Mouse (Mus musculus) retina, postnatal 7 days (tissue): ENCODE data around the gene Cdyl2.

Source experiments
- DNase-seq: peaks from one replicate; pipeline ENCODE4 v3.0.0-alpha.2; 2012; ENCODE audit warnings: low read depth, low spot score

Gene Cdyl2

GRCm38 (mm10) chr8:116671543-116671942, 61.2 kb downstream of the Cdyl2 start:
- DNase-seq: no peak

DNA sequence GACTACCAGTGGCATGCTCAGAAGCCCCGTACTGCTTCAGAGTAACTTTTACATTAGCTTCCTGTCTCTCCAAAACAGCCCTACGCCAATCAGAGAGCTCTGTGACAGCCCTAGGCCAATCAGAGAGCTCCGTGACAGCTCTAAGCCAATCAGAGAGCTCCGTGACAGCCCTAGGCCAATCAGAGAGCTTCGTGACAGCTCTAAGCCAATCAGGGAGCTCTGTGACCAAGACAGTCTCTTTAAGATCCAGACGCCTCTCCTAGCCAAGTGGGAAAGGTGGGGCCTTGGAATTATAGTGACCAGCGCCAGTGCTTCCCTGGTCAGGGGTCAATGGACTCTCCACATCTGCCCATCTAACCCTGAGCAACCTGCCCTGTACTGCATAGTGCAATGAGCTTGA, 62.2 kb downstream of the Cdyl2 start:
- DNase-seq: no peak

DNA sequence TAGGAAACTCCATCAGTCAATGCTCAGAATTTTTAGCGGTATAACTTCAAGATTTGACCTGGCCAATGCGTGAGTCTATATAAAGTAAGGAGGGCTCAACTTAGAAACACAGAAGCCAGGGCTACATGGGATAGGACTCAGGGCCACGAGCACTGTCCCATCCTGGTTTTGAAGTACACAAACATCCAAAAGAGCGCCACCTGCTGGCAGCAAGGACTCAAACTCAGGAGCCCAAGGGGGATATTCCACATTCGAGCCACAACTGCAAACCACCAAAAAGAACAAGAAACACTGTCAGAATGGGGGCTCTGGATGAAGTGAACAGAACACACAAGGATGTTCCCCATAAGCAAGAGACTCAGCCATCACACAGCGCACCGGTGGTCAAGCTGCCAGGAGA, 63.8 kb downstream of the Cdyl2 start:
- no peak for DNase-seq

- DNase-seq: no peak
Observed at GRCm38 (mm10) chr8:116666781-116667325, 65.9 kb downstream of the Cdyl2 start.

GRCm38 (mm10) chr8:116661521-116661920, 71.3 kb downstream of the Cdyl2 start:
- no peak for DNase-seq

- no peak for DNase-seq
Observed at GRCm38 (mm10) chr8:116656811-116657210, 76.0 kb downstream of the Cdyl2 start.

DNA sequence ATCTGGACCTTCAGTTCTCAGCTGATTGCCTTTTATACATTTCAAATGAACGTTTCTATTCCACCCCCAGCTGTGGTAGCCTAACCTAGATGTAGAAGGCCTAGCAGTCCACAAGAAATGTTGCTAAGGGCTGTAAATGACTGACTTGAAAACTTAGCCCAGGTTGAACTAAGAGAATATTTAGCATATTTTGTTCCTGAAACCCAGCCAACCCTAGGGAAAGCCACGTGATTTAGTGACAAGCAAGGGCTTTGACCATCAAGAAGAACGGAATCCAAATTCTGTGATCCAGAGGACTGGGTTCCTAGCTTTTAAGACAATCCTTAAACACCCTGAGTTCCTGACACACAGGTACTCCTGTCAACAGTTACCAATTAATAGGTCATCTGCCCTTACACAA, 77.9 kb downstream of the Cdyl2 start:
- no peak for DNase-seq

DNA sequence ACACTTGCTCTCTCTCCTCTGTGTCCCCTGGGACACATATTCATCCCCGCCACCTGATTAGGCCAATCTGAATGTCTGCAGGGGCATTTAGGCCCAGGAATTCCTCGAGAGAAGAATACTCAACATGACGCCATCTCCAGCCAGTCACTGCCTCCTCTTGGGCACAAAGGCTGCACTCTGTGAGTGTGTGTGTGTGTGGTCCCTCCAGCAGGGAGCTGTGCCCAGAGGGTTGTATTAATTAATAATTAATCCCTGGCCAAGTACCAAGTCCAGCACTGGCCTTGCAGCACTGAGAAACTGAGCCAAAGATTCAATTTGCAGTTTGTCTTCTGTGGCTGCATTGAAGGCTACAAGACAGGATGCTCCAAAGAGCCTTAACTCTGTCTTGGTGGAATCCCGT, 79.8 kb downstream of the Cdyl2 start:
- DNase-seq: peak; percentile 25

- DNase-seq: no peak
Observed at GRCm38 (mm10) chr8:116649975-116650725, 82.6 kb downstream of the Cdyl2 start.

GRCm38 (mm10) chr8:116645376-116645775, 87.4 kb downstream of the Cdyl2 start:
- no peak for DNase-seq

DNA sequence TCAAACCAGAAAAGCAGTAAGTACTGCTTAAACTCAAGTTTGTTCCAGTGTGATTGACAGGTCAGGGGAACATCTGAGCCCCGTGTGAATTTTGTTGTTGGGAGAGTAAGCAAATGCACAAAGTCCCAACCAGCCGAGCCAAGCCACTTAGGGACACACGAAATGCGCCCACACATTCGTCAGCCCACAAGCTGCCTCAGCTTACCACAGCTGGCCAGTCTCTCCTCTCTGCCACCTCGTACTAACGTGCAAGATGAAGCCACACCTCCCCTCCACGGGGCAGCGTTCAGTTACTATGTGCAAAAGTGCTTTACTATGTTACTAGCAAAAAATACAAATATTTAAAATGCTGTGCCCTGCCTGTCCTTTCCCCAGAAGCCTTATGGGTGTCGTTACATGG, 91.9 kb downstream of the Cdyl2 start:
- DNase-seq: no peak

DNA sequence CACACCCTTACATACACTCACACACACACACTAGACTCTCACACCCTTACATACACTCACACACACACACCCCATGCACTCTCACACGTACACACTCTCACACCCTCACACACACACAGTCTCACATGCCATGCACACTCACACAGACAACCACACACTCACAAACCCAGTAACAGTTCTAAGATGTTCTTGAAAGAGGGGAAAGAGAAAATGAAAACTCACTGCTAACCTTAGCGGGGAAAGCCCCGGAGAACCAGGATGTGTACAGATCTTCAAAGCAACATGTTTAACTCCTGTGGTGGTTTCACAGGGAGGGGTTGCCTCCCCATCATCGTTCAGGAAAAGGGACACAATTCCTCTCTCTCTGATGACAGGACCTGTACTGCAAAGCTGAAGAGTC, 94.8 kb downstream of the Cdyl2 start:
- no peak for DNase-seq

- no peak for DNase-seq
Observed at GRCm38 (mm10) chr8:116637193-116637592, 95.6 kb downstream of the Cdyl2 start.

GRCm38 (mm10) chr8:116636396-116636795, 96.4 kb downstream of the Cdyl2 start:
- no peak for DNase-seq

- DNase-seq: no peak
Observed at GRCm38 (mm10) chr8:116635972-116636371, 96.8 kb downstream of the Cdyl2 start.

GRCm38 (mm10) chr8:116635261-116635660, 97.5 kb downstream of the Cdyl2 start:
- DNase-seq: no peak

GRCm38 (mm10) chr8:116634436-116634835, 98.4 kb downstream of the Cdyl2 start:
- no peak for DNase-seq

DNA sequence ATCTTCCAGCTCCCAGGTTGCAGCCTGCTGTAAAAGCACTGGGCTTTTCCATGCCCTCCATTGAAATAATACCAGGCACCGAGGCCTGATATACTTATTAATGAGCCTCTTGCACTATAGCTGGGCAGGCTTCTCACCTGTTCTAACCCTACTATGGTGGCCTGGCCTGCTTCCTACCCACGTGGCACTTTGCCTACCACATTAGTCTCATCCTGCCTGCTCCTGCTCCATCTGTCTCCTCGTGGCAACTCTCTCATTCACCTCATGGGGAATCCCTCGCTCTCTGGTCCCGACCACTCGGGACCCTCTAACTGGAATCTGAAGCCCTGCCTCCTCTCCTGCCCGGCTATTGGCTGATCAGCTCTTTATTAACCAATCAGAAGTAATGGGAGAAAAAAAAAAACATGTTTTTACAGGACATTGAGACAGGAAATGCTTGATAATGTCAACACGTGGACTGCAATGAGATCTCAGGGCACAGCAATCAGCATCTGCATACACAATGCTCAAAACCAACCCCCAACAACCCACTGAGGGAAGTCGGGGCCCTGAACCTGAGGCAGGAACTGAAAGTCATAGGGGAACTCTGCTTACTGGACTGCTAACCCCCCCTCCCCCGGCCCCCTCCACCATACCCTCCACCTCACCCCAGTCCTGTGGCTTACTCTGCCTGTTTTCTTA, 99.2 kb downstream of the Cdyl2 start:
- no peak for DNase-seq

- no peak for DNase-seq
Observed at GRCm38 (mm10) chr8:116630066-116630465, 102.7 kb downstream of the Cdyl2 start.

DNA sequence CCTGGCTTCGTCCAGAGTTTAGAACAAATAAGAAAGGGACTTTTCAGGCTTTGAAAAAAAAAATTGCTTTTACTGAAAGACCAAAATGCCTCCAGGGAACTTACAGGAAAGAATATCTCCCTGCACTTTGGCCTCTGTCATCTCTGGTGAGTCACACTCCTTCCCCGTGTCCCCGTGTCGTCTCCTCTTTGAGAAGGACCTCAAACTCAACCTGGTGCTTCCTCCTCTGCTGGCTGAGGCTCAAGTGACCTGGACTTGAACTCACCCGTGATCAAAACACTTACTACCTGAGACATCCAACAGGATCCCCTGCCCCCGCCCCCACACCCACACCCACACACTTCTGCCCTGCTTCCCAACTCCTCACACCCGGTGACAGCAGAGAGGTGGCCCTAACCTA, 103.8 kb downstream of the Cdyl2 start:
- DNase-seq: no peak

DNA sequence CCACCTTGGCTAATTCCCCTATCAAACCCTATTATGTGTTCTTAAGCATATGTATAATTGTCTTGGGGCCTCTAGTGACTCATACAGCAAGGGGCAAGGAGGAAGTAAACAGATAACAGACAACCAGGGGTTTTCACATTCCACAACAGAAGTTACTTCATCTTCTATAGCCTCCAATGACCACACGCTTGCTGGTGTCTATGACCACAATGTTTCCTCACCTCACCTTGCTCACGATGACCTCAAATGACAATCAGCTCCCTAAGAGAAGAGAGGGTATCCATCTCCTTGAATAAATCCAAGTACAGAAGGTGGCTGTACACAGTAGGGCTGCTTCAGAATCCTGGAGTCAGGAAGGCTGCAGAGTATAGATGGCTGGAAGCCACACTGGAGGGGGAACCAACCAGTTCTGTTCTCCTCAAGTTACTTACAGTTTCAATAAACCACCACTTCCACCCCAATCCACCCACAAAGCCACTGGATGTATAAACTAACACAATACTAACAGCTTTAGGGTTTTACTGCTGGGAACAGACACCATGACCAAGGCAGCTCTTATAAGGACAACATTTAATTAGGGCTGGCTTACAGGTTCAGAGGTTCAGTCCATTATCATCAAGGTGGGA, 104.8 kb downstream of the Cdyl2 start:
- DNase-seq: no peak

- DNase-seq: no peak
Observed at GRCm38 (mm10) chr8:116623591-116623990, 109.2 kb downstream of the Cdyl2 start.

- no peak for DNase-seq
Observed at GRCm38 (mm10) chr8:116622326-116622725, 110.5 kb downstream of the Cdyl2 start.
